Mouse (Mus musculus) liver, adult 2 months (tissue): ENCODE results near the gene Ccdc138.

Experiments
- CTCF ChIP-seq: fragments of 200-500 bp; IDR thresholded peaks from 2 replicates; pipeline ENCODE4 v1.5.1; 2011; ENCODE audit warnings: low read depth, low read length, control low read depth
- POLR2A ChIP-seq: fragments of 200-500 bp; IDR thresholded peaks from 2 replicates; pipeline ENCODE4 v1.6.1; 2011; ENCODE audit warnings: low read length, control low read depth; ENCODE audit not compliant: insufficient read depth; ENCODE audit errors: extremely low read depth

DNA sequence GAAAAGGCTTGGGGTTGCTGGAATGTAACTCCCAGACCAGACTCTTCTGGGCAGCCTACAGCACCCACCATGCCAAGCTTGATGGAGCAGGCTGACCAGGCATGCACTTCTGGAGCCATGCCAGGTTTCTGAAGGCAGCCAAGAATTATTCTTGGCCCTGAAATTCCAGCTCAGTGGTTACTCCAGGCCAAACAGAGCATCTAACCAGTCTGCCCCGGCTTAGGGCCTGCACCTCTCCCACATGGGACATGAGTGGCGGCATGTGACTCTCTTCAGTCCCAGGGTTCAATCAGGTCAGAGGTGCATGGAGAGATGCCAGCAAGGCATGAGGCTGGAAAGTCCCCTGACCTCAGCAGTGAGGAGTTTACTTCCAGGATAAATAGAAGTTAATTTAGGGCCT, 107.0 kb downstream of the Ccdc138 start:
- TF ChIP-seq CTCF (no peak), POLR2A (no peak)
